Mouse (Mus musculus) MEL-GATA-1-ER (cell line): ENCODE results near the gene Fam161a.
A peak's percentile ranks its signal among the peaks of the same experiment; 100 is the strongest.

Experiments used
- DNase-seq: peaks from one replicate; pipeline ENCODE4 v3.0.0-alpha.2; 2012; ENCODE audit warnings: low read depth; ENCODE audit errors: extremely low read depth

Fam161a gene

GRCm38 (mm10) chr11:23007481-23008180, at the start of gene Fam161a:
Gene Fam161a, plus strand, starts transcription at chr11:23007531.
- peak; percentile 97 for DNase-seq

DNA sequence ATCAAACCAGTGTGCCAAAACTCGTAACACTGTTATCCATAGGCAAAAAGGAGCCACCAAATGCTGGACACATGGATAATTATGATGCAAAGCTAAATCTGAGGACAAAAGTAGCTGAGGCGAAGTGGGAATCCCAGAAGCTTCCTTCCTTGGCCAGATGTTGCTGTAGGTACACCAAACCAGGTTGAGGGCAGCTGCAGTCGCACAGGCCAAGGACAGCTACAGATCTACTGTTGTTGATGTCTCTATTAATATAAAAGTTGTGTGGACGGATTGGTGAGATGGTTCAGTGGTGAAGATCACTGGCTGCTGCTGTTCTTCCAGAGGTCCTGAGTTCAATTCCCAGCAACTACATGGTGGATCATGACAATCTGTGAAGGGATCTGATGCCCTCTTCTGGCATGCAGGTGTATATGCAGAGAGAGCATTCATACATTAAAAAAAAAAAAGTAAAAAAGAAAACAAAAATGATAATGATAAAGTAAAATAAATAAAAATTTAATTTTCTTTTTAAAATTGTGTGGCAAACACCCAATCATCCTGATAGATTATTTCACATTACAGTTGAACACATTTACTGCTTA, 49.4 kb upstream of the Fam161a start:
- DNase-seq = no peak

- DNase-seq = no peak
These were observed 45.2 kb upstream of the Fam161a start for GRCm38 (mm10) chr11:22962101-22962500.

GRCm38 (mm10) chr11:22964401-22964800, 42.9 kb upstream of the Fam161a start:
- DNase-seq = no peak

DNA sequence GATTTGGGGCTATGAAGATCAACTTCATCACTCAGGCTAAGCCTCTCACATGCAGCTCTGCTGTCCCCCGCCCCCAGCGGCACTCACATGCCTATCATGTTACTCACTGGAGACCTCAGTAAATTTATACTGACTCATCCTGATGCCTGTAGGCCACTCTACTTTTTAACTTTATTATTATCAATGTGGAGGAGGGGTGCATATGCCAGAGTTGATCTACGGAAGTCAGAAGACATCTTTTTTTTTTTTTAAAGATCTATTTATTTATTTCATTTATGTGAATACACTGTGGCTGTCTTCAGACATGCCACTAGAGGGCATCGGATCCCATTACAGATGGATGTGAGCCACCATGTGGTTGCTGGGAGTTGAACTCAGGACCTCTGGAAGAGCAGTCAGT, 41.8 kb upstream of the Fam161a start:
- DNase-seq = no peak

- DNase-seq = no peak
These were observed 37.8 kb upstream of the Fam161a start for GRCm38 (mm10) chr11:22969486-22969885.

- no peak for DNase-seq
These were observed 36.8 kb upstream of the Fam161a start for GRCm38 (mm10) chr11:22970546-22970945.

GRCm38 (mm10) chr11:22971835-22972709, 35.3 kb upstream of the Fam161a start, which contains the start of gene Zrsr1:
Gene Zrsr1, plus strand, starts transcription at chr11:22972005.
- peak; percentile 76 for DNase-seq

GRCm38 (mm10) chr11:22972746-22973526, 34.4 kb upstream of the Fam161a start:
- peak; percentile 63 for DNase-seq

- DNase-seq = no peak
These were observed 33.7 kb upstream of the Fam161a start for GRCm38 (mm10) chr11:22973599-22973998.

GRCm38 (mm10) chr11:22978215-22978614, 29.1 kb upstream of the Fam161a start:
- no peak for DNase-seq

DNA sequence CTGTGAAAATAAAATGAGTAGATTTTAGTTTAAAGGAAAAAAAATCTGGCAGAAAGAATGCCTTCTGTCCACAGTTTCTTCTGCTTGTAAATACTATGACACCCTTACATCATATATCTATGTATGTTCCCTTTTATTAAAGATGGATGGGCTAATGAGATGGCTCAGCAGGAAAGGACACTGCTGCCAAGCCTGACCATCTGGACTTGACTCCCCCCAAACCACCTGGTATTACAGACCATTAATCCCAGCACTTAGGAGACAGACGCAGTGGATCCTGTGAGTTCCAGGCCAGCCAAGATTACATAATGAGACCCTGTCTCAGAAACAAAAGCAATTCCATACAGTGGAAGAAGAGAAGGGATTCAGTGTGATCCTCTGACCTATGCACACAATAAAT, 28.6 kb upstream of the Fam161a start:
- no peak for DNase-seq

DNA sequence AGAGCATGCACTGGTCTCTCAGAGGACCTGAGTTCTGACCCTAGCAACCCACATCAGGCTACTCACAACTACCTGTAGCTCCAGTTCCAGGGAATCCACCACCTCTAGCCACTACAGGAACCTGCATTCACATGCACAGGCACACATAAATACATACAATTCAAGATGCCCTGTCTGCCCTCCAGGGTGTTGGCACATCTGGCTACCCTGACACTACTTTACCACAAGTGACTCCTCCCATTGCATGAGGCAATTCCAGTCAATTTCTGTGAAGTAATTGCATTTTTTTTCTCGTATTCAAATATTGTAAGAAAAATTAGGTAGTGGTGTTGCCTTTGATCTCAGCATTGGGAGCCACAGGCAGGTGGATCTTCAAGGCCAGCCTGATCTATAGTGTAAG, 28.1 kb upstream of the Fam161a start:
- no peak for DNase-seq

DNA sequence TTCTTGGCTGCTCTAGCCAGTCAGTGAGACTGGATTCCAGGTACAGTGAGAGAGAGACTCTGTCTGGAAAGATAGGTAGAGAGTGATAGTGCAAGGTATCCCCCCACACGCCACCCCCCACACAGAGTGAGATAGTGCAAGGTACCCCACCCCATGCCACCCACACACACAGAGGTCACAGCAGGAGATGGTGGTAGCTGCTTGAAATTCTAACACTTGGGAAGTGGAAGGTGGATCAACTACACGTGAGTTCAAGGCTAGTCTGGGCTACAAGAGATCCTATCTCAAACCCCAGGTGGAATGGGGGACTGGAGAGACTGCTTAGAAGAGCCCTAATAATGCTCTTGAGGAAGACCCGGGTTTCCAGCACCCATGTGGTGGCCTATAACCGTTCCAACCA, 26.3 kb upstream of the Fam161a start:
- no peak for DNase-seq

DNA sequence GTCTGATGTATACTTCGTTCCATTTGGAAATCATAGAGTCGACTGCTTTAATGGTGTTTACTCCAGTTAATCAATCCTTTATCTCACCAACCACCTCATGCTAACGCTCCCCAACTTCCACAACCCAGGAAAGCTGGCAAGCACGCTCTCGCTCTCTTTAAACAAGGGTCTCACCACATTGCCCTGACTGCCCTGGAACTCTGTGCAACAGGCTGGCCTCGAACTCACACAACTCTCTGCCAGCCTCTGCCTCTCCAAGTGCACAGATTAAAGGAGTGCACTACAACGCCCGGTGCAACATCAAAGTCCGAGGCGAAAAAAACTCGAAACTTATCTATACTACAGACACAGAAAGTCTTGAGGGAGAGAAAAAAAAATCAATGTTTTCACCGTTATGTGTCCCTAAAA, 25.8 kb upstream of the Fam161a start:
- no peak for DNase-seq

DNA sequence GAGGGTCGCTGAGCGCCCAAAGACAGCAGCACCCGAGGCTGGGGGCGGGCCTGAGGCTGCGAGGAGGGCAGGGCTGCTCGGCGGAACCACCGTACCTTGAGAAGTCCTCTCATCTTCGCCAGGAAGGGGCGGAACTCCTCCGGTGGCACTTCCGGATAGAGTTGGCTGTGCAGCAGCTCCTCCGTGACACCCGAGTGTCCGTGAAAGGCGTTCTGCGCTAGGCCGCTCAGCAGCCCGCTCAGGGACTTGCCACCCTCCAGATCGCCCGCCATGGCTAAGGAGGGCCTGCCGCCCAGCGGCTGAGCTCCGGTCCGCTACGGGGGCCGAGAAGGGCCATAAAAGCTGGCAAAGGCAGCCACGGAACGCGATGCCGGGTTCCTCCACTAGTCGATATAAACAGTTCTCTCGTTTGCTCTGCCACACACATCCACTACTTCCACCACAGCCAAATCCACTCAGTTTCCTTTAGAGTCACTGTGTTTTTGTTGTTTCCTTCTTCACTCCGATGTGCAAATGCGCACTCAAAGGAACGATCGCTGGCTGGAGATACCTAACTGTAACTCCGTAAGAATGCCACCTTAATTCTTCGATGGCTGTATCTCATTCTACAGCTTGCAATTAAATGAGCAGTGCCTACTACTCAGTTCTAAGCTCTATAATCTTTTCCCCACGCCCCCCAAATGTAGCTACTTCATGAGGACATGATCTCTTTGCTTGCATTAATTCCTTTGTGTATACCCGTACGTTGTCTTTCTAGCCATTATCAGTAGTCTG, 25.2 kb upstream of the Fam161a start, which contains the start of the genes Gm28048 and Commd1:
Gene Gm28048 (minus strand): TSS at position 107 of the 774 bp plus-strand sequence.
Gene Commd1 (minus strand): TSS at position 399 of the 774 bp plus-strand sequence.
- peak; percentile 88 for DNase-seq

GRCm38 (mm10) chr11:22982846-22983245, 24.5 kb upstream of the Fam161a start:
- DNase-seq = no peak

- DNase-seq = no peak
These were observed 21.8 kb upstream of the Fam161a start for GRCm38 (mm10) chr11:22985510-22985909.

DNA sequence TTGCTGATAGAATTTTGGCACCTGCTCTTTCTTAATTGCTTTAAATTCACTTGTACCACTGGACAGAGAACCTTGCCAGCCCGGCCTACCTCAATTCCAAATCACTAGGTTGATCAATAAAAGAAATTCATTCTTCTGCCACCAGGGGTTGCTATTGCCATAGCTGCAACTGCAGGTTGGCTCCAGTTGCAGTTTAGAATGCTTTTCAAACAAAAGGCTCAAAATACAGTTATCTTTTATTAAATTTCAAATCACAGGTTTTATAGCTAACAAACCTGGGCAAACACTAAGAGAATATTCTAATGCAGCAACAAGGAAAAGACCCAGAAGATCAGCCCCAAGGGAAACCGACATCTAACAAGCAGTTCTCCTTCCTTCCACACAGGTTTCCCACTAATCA, 20.0 kb upstream of the Fam161a start:
- peak; percentile 57 for DNase-seq

DNA sequence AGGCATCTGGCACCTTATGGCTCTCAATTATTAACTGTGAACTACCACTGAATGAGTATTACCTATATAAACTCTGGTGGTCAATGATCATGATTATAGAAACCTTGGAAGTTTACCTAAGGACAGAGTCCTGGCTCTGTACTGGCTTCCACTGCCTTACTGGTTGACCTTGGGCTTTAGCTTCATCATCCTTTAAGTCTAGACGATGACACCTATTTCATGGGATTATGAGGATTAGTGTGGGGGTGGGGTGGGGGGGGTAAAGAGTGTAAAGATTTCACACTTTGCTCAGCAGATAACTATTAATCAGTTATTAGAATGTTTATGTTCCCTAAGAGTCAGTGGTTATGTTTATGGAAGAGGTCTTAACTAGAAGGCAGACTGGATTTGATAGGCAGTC, 17.5 kb upstream of the Fam161a start:
- no peak for DNase-seq
